Mouse (Mus musculus) mouse trophoblast stem cell (cell line): ENCODE results near the gene Ncmap.

Experiments
- in situ Hi-C, 2 experiments: fragments of 300-500 bp; cut with MseI, MboI; formaldehyde crosslinking; loops; 2 replicates in 1 of 2; 3 replicates in 1 of 2; pipeline ENCODE4 v1.15.1; 2025

The Ncmap gene

GRCm38 (mm10) chr4:135397991-135398390 lies at the start of gene Ncmap:
TSS of gene Ncmap (minus strand) at chr4:135398227.
- in situ Hi-C loops, result no loop called here

GRCm38 (mm10) chr4:135442473-135442872 lies 44.4 kb upstream of the Ncmap start:
- in situ Hi-C loops, result loop anchor here in 1 of 2 experiments (10.0 kb wide), 1 partner anchor 52 kb away; the partner anchor contains the start of genes Nipal3 and Stpg1

DNA sequence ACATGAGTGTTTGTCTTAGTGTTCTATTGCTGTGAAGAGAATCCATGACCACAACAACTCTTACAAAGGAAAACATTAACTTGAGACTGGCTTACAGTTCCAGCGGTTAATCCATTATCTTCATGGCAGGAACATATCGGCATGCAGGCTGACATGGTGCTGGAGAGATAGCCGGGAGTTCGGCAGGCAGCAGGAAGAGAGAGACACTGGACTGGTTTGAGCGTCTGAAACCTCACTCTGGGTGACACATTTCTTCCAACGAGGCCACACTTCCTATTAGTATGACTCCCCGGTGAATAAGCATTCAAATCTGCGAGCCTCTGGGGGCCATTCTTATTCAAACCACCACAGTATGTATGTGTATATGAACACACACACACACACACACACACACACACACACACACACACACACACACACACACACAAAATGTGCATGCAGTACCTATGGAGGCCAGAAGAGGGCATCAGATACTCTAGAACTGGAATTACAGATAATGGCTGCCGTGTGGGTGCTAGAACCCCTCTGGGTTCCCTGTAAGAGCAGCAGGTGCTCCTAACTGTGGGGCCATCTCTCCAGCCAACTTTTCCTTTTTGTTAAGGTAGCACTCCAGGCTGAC lies 42.0 kb upstream of the Ncmap start:
- in situ Hi-C loops, result loop anchor here in 1 of 2 experiments (10.0 kb wide), 1 partner anchor 55 kb away; the partner anchor contains the start of genes Nipal3 and Stpg1

GRCm38 (mm10) chr4:135439188-135439647 lies 41.2 kb upstream of the Ncmap start:
- in situ Hi-C loops, result no loop called here

DNA sequence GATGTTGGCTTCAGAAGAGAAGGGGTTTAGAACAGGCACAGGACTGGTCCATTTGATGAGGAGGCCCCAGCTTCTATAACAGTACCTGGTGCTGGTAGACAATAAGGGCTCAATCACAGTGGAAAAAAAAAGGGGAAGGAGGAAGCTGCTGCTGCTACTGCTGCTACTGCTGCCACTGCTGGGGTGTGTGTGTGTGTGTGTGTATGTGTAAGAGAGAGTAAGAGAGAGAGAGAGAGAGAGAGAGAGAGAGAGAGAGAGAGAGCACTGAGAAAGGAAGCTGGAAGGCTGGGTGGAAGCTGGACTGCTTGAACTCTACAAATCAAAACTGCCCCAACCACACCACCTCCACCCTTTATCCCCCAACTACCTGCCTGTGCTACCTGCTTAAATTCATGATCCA lies 39.9 kb upstream of the Ncmap start:
- in situ Hi-C loops, result no loop called here

DNA sequence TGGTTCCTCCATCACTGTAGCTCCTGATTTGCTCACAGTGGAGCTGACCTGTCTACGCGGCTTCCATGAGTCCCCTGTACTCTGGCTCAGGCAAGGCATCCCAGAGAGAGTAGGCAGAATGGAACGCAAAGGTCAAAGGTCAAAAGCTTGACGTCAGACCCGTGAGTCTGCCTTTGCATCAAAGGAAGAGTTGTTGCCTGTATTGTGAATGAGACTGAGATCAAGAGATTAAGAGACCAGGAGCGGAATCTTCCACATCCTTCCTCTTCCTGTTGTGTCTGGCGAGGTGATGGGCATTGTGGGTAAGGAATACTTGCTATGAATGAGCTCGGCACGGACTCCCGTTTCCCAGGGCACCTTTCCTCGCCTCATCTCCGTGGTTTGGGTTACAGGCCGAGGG lies 38.3 kb upstream of the Ncmap start:
- in situ Hi-C loops, result no loop called here

DNA sequence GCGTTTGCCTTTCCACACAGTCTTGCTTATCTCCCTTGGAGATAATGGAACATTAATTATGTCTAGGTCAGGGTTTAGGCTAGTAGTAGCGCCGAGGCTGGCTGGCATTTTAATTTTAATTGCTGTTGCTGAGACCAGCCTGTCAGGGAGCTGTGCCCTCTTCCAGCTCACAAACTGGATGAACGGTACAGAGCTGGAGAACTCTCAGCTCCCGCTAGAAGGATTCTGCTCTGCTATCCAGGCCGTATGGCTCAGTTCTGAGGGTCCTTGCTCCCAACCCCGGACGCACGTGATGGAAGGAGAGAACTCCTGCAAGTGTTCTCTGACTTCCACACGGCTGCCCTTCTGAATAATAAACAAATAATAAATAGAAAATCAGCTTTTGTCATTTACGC lies 36.4 kb upstream of the Ncmap start:
- in situ Hi-C loops, result no loop called here

DNA sequence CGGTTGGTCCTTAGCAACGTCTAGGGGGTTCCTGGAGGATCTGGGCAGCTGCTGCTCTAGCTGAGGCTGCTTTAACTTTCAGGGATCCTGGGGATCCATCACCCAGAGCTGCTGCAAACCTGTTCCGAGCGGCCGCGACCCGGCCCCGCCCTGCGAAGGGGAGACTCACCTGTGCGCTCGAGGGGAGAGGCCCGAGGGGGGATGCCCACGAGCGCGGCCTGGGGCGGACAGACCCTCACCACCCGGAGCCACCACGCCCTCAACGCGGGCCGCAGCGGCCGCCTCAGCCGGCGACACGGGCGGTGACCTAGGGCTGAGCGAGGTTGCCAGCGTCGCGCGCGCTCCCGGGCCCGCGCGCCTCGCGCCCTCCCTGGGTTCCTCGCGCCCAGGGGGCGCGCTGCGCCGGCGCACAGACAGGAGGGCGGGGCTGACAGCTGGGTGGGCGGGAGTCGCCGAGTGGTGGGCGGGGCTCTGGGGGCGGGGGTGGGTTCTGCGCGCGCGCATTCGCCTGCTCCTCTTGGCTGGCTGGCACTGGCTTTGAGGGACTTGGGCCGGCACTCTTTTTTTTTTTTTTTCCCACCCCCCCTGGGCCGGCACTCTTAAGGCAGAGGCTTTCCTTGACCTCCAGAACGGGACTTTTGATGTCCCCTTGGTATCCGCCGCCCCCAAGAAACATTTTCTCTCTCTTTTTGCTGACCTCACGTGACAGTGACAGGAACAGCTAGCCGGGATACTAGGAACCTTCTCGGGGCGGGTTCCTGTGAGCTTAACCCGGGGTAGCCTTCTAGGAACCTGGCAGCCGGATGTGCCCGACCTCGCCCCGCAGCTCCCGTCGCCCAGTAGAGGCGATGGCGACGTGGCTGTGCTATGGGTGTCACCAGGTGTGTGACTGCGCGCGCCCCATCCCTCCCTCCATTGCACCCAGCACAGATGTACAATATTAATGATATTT lies 35.7 kb upstream of the Ncmap start, which contains the start of gene Rcan3:
TSS of gene Rcan3 (minus strand) at position 411 of the 952 bp plus-strand sequence.
- in situ Hi-C loops, result no loop called here

DNA sequence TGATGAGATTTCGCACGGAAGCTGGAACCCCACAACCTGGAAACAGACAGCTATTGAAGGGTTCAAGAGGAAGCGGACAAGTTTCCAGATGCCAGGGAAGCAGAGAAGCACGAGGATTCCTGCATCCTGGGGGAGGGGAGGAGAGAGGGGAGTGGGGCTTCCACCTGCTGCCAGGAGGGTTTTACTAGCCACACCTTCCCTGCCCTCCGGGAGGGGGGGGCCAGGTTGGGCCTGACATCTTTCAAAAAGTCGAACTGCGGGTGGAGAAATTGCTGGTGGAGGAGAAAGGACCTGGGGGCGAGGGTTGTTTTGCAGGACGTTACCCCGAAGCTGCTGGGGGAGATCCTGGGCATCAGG lies 35.0 kb upstream of the Ncmap start:
- in situ Hi-C loops, result no loop called here

- in situ Hi-C loops, result no loop called here
These were observed 32.1 kb upstream of the Ncmap start for GRCm38 (mm10) chr4:135429990-135430760.

GRCm38 (mm10) chr4:135429383-135429782 lies 31.4 kb upstream of the Ncmap start:
- in situ Hi-C loops, result no loop called here

DNA sequence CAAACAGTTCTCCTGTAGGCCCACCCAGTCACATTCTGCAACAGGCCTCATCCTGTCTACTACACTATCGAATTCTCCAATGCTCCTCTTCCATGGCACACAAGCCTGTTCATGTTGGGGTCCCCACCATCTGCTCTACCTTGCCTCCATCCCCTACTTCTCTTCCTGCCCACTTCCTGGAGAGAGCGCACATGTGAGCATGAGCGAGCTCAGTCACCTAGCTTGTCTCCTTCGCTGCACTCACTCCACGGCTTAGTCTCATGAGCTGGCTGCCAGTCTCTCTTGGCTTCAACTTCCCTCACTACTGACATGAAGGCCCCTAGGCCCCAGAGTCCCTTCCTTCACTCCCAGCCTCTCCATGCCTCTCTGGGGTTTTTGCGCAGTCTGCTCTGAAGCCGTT lies 28.6 kb upstream of the Ncmap start:
- in situ Hi-C loops, result no loop called here

- in situ Hi-C loops, result no loop called here
These were observed 27.6 kb upstream of the Ncmap start for GRCm38 (mm10) chr4:135425625-135426024.

DNA sequence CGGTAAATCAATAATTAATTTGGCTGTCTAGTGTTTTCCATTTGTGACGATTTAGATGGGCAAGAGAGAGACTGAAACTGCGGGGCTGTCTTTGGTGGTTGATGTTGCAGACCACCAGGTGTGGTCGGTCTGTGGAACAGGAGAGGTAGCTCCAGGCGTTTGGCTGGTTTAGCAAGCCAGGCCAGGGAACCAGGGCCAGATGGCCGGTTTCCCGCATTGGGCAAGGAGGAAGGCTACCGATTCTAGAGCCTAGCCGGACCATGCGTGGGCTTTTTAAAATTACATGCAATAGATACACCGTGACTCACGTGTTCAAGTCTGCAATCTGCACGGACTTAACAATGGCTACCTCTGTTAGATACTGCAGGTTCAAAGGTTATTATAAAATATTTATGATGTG lies 22.9 kb upstream of the Ncmap start:
- in situ Hi-C loops, result no loop called here

DNA sequence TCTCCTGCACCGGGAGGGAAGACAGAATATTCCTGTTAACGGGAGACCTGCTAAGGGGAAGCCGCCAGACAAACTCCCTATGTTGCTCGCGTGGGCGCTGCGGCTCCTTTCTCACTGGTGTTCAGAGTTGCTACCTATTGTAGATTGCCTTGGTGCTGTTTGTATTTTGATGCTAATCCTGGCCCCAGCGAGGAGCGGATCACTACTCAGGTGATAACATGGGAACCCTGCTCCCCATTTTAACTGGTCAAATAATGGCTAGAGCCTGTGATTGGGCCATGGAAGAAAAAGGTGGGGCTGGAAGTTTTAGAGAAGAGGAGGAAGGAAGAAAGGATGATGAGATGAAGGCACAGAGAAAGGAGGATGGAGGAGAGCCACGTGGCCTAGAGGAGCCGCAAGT lies 22.4 kb upstream of the Ncmap start:
- in situ Hi-C loops, result no loop called here

- in situ Hi-C loops, result loop anchor here in 1 of 2 experiments (10.0 kb wide), 1 partner anchor 55 kb away; no protein-coding TSS in a partner anchor
These were observed 22.0 kb upstream of the Ncmap start for GRCm38 (mm10) chr4:135419996-135420395.

- in situ Hi-C loops, result loop anchor here in 1 of 2 experiments (10.0 kb wide), 1 partner anchor 52 kb away; no protein-coding TSS in a partner anchor
These were observed 18.3 kb upstream of the Ncmap start for GRCm38 (mm10) chr4:135416367-135416766.

- in situ Hi-C loops, result loop anchor here in 1 of 2 experiments (10.0 kb wide), 1 partner anchor 49 kb away; no protein-coding TSS in a partner anchor
These were observed 15.5 kb upstream of the Ncmap start for GRCm38 (mm10) chr4:135413491-135413890.

DNA sequence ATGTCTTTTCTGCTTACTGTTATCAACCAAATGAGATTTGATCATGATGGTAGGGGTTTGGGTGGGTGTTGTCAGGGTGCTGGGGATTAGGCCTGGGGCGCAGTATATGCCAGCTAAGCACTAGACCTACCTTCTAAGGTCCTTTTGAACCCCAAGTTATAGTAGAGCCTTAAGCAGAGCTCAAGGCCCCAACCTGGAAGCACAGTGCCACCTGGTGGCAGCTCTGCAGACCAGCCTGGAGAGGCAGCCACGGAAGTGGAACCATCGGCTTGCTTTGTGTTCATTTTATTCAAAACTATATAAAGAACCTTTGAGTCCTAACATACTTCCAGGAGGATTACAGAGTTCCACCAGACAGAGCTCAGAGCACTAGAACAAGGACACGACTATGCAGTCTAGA lies 13.6 kb upstream of the Ncmap start:
- in situ Hi-C loops, result loop anchor here in 1 of 2 experiments (10.0 kb wide), 1 partner anchor 47 kb away; no protein-coding TSS in a partner anchor

- in situ Hi-C loops, result no loop called here
These were observed 8.2 kb upstream of the Ncmap start for GRCm38 (mm10) chr4:135406180-135406579.

- in situ Hi-C loops, result no loop called here
These were observed 6.9 kb upstream of the Ncmap start for GRCm38 (mm10) chr4:135404916-135405315.
